In genomic region chr9:93940193-93940592, GRCm38 (mm10) we compare ENCODE assay signal across 13 mouse cellular contexts.
"Had no signal": no experiment of that assay in that cellular context is flagged by ENCODE, and none has a peak within 500 bp of the region (broad histone marks: within the 10 kb centered on the region; RNA-seq: fewer than 3 reads in every experiment).

No protein-coding gene starts in this region.

- H3K4me1 ChIP-seq: limb, embryonic 12.5 days; midbrain, embryonic 15.5 days had no signal

- H3K27me3 ChIP-seq: limb, embryonic 12.5 days; midbrain, embryonic 15.5 days had no signal

- H3K4me3 ChIP-seq: layer of hippocampus, adult 2 months; limb, embryonic 12.5 days; midbrain, embryonic 15.5 days had no signal

- H3K4me2 ChIP-seq: limb, embryonic 12.5 days; midbrain, embryonic 15.5 days had no signal

- H3K9ac ChIP-seq: limb, embryonic 12.5 days; liver, embryonic 14.5 days; midbrain, embryonic 15.5 days had no signal

- H3K9me3 ChIP-seq: limb, embryonic 12.5 days; midbrain, embryonic 15.5 days had no signal

- DNase-seq: kidney, postnatal 4 days; liver; lung, adult 18-20 months; retina, postnatal 1 day; right cerebral cortex, postnatal 4 days; spleen, adult 18-20 months; thymus, postnatal 36 days had no signal

- ATAC-seq: inflammation-experienced regulatory T-cells, adult 6 months; intestine, postnatal 0 days; midbrain, embryonic 15.5 days had no signal

- H3K36me3 ChIP-seq: limb, embryonic 12.5 days; midbrain, embryonic 15.5 days had no signal

- H3K27ac ChIP-seq: layer of hippocampus, adult 2 months; limb, embryonic 12.5 days; liver, embryonic 14.5 days; midbrain, embryonic 15.5 days had no signal
